Mouse (Mus musculus): ENCODE results near the gene Dus1l.

Gene Dus1l

GRCm38 (mm10) chr11:120805375-120806298 is 9.4 kb upstream of the Dus1l start:
- TF ChIP-seq CTCF (conservative IDR thresholded peaks at IDR 0.05; ENCODE audit: low read length) (no peak), NANOG (IDR thresholded peaks at IDR 0.05; ENCODE audit: borderline replicate concordance, low read length) (peak; percentile 90)
- H3K9me3 ChIP-seq (ENCODE audit: low read length), result no peaks in the 10 kb centered on the region
- H3K27me3 ChIP-seq (ENCODE audit: insufficient read depth, low read length), result no peaks in the 10 kb centered on the region
- H3K4me3 ChIP-seq (replicated peaks; ENCODE audit: low read length), result no peak overlapping the region
- H3K4me1 ChIP-seq (replicated peaks; ENCODE audit: low read depth, low read length), result peaks cover 72% of the 10 kb centered on the region
- H3K36me3 ChIP-seq (ENCODE audit: insufficient read depth, low read length), result peaks cover 60% of the 10 kb centered on the region

GRCm38 (mm10) chr11:120804769-120805168 is 8.6 kb upstream of the Dus1l start:
- Histone ChIP-seq H3K4me3 (replicated peaks; ENCODE audit: low read length) (no peak overlapping the region), H3K36me3 (ENCODE audit: insufficient read depth, low read length) (peaks cover 51% of the 10 kb centered on the region), H3K4me1 (replicated peaks; ENCODE audit: low read depth, low read length) (peaks cover 76% of the 10 kb centered on the region), H3K27me3 (ENCODE audit: insufficient read depth, low read length) (no peaks in the 10 kb centered on the region), H3K9me3 (ENCODE audit: low read length) (no peaks in the 10 kb centered on the region)
- no peak for TF ChIP-seq NANOG (IDR thresholded peaks at IDR 0.05; ENCODE audit: borderline replicate concordance, low read length)
- no peak for TF ChIP-seq POU5F1 (IDR thresholded peaks at IDR 0.05; ENCODE audit: borderline replicate concordance, low read length)
- no peak for TF ChIP-seq CTCF (conservative IDR thresholded peaks at IDR 0.05; ENCODE audit: low read length)

GRCm38 (mm10) chr11:120804274-120804673 is 8.1 kb upstream of the Dus1l start:
- Histone ChIP-seq H3K27me3 (ENCODE audit: insufficient read depth, low read length) (no peaks in the 10 kb centered on the region), H3K4me1 (replicated peaks; ENCODE audit: low read depth, low read length) (peaks cover 76% of the 10 kb centered on the region), H3K4me3 (replicated peaks; ENCODE audit: low read length) (no peak overlapping the region), H3K9me3 (ENCODE audit: low read length) (no peaks in the 10 kb centered on the region), H3K36me3 (ENCODE audit: insufficient read depth, low read length) (peaks cover 46% of the 10 kb centered on the region)
- TF ChIP-seq CTCF (conservative IDR thresholded peaks at IDR 0.05; ENCODE audit: low read length) (no peak), NANOG (IDR thresholded peaks at IDR 0.05; ENCODE audit: borderline replicate concordance, low read length) (no peak), POU5F1 (IDR thresholded peaks at IDR 0.05; ENCODE audit: borderline replicate concordance, low read length) (no peak)

GRCm38 (mm10) chr11:120800061-120800904 is 4.1 kb upstream of the Dus1l start:
- Histone ChIP-seq H3K27me3 (ENCODE audit: insufficient read depth, low read length) (no peaks in the 10 kb centered on the region), H3K4me1 (replicated peaks; ENCODE audit: low read depth, low read length) (peaks cover 52% of the 10 kb centered on the region), H3K4me3 (replicated peaks; ENCODE audit: low read length) (peak overlapping the region; percentile 32), H3K9me3 (ENCODE audit: low read length) (no peaks in the 10 kb centered on the region), H3K36me3 (ENCODE audit: insufficient read depth, low read length) (peaks cover 8% of the 10 kb centered on the region)
- peak; percentile 44; the same call in 1 of the 2 replicates for TF ChIP-seq NANOG (IDR thresholded peaks at IDR 0.05; ENCODE audit: borderline replicate concordance, low read length)
- no peak for TF ChIP-seq POU5F1 (IDR thresholded peaks at IDR 0.05; ENCODE audit: borderline replicate concordance, low read length)
- peak; percentile 92 for TF ChIP-seq CTCF (conservative IDR thresholded peaks at IDR 0.05; ENCODE audit: low read length)

- Histone ChIP-seq H3K4me3 (replicated peaks; ENCODE audit: low read length) (no peak overlapping the region), H3K4me1 (replicated peaks; ENCODE audit: low read depth, low read length) (peaks cover 52% of the 10 kb centered on the region), H3K27me3 (ENCODE audit: insufficient read depth, low read length) (no peaks in the 10 kb centered on the region), H3K9me3 (ENCODE audit: low read length) (no peaks in the 10 kb centered on the region), H3K36me3 (ENCODE audit: insufficient read depth, low read length) (peaks cover 10% of the 10 kb centered on the region)
- no peak for TF ChIP-seq POU5F1 (IDR thresholded peaks at IDR 0.05; ENCODE audit: borderline replicate concordance, low read length)
- TF ChIP-seq CTCF (conservative IDR thresholded peaks at IDR 0.05; ENCODE audit: low read length), result no peak
- TF ChIP-seq NANOG (IDR thresholded peaks at IDR 0.05; ENCODE audit: borderline replicate concordance, low read length), result no peak
Observed at GRCm38 (mm10) chr11:120799316-120799890, 3.2 kb upstream of the Dus1l start.

GRCm38 (mm10) chr11:120798244-120798643 is 2.0 kb upstream of the Dus1l start:
- H3K27me3 ChIP-seq (ENCODE audit: insufficient read depth, low read length), result no peaks in the 10 kb centered on the region
- H3K4me1 ChIP-seq (replicated peaks; ENCODE audit: low read depth, low read length), result peaks cover 54% of the 10 kb centered on the region
- TF ChIP-seq NANOG (IDR thresholded peaks at IDR 0.05; ENCODE audit: borderline replicate concordance, low read length) (no peak), POU5F1 (IDR thresholded peaks at IDR 0.05; ENCODE audit: borderline replicate concordance, low read length) (no peak), CTCF (conservative IDR thresholded peaks at IDR 0.05; ENCODE audit: low read length) (no peak)
- peaks cover 22% of the 10 kb centered on the region for H3K36me3 ChIP-seq (ENCODE audit: insufficient read depth, low read length)
- H3K9me3 ChIP-seq (ENCODE audit: low read length), result no peaks in the 10 kb centered on the region
- H3K4me3 ChIP-seq (replicated peaks; ENCODE audit: low read length), result no peak overlapping the region

- H3K9me3 ChIP-seq (ENCODE audit: low read length), result no peaks in the 10 kb centered on the region
- peak overlapping the region; percentile 100 for H3K4me3 ChIP-seq (replicated peaks; ENCODE audit: low read length)
- TF ChIP-seq CTCF (conservative IDR thresholded peaks at IDR 0.05; ENCODE audit: low read length) (no peak), POU5F1 (IDR thresholded peaks at IDR 0.05; ENCODE audit: borderline replicate concordance, low read length) (no peak), NANOG (IDR thresholded peaks at IDR 0.05; ENCODE audit: borderline replicate concordance, low read length) (no peak)
- no peaks in the 10 kb centered on the region for H3K27me3 ChIP-seq (ENCODE audit: insufficient read depth, low read length)
- peaks cover 38% of the 10 kb centered on the region for H3K36me3 ChIP-seq (ENCODE audit: insufficient read depth, low read length)
- H3K4me1 ChIP-seq (replicated peaks; ENCODE audit: low read depth, low read length), result peaks cover 59% of the 10 kb centered on the region
Observed at GRCm38 (mm10) chr11:120796614-120796946, 377 bp upstream of the Dus1l start.

GRCm38 (mm10) chr11:120792652-120793051 is 3.6 kb downstream of the Dus1l start:
- no peak for TF ChIP-seq POU5F1 (IDR thresholded peaks at IDR 0.05; ENCODE audit: borderline replicate concordance, low read length)
- no peak for TF ChIP-seq NANOG (IDR thresholded peaks at IDR 0.05; ENCODE audit: borderline replicate concordance, low read length)
- TF ChIP-seq CTCF (conservative IDR thresholded peaks at IDR 0.05; ENCODE audit: low read length), result no peak
- H3K9me3 ChIP-seq (ENCODE audit: low read length), result no peaks in the 10 kb centered on the region
- H3K4me3 ChIP-seq (replicated peaks; ENCODE audit: low read length), result no peak overlapping the region
- no peaks in the 10 kb centered on the region for H3K27me3 ChIP-seq (ENCODE audit: insufficient read depth, low read length)
- peaks cover 41% of the 10 kb centered on the region for H3K4me1 ChIP-seq (replicated peaks; ENCODE audit: low read depth, low read length)
- peaks cover 76% of the 10 kb centered on the region for H3K36me3 ChIP-seq (ENCODE audit: insufficient read depth, low read length)

Data from E14TG2a.4 (cell line).